In the genomic region with DNA sequence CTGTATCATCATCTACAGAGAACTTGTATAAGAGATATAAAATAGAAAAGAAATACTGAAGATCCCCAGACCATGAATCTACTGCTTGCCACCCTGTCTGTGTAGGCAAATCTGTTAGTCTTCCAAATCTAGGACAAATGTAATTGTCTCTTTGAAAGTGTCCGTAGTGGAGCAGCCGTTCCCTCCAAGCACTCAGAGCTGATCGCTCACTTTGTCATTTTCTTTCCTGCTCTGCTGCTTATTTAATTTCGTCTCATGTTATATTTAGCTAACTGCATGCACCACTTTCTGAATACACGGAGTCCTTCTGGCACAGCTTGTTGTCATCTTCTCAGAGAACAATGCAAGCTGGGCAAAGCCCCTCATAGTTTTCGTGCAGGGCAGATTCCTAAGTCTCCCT, we compare ENCODE assay signal across 19 mouse cellular contexts.
DNase-seq lines count a peak whose midpoint lies in the region; ATAC-seq and TF ChIP-seq lines count a peak whose summit lies in the region.
"Had no signal": no experiment of that assay in that cellular context is flagged by ENCODE, and none has a peak within 500 bp of the region (broad histone marks: within the 10 kb centered on the region; RNA-seq: fewer than 3 reads in every experiment).

No protein-coding gene starts in this region.

- H3K27me3 ChIP-seq in heart, embryonic 15.5 days, result no peaks in the 10 kb centered on the region
- no peaks in the 10 kb centered on the region for H3K27me3 ChIP-seq in midbrain, postnatal 0 days (ENCODE audit: insufficient read depth, low read length)
- no peaks in the 10 kb centered on the region for H3K27me3 ChIP-seq in midbrain, embryonic 11.5 days (ENCODE audit: control insufficient read depth, insufficient read depth, low read length)
- H3K27me3 ChIP-seq: liver, embryonic 12.5 days; midbrain, embryonic 12.5 days; stomach, embryonic 15.5 days had no signal

- no peaks in the 10 kb centered on the region for H3K36me3 ChIP-seq in heart, embryonic 15.5 days
- no peaks in the 10 kb centered on the region for H3K36me3 ChIP-seq in midbrain, postnatal 0 days (ENCODE audit: insufficient read depth, low read length)
- H3K36me3 ChIP-seq in midbrain, embryonic 11.5 days (ENCODE audit: control insufficient read depth, insufficient read depth, low read length), result no peaks in the 10 kb centered on the region
- H3K36me3 ChIP-seq: liver, embryonic 12.5 days; midbrain, embryonic 12.5 days; stomach, embryonic 15.5 days had no signal

- no peak overlapping the region for H3K4me3 ChIP-seq in heart, embryonic 15.5 days
- H3K4me3 ChIP-seq in midbrain, postnatal 0 days (ENCODE audit: low read depth, low read length), result no peak overlapping the region
- H3K4me3 ChIP-seq in midbrain, embryonic 11.5 days (ENCODE audit: low read depth, low read length), result no peak overlapping the region
- H3K4me3 ChIP-seq: gastrocnemius, adult 2 months; liver, embryonic 12.5 days; midbrain, embryonic 12.5 days; stomach, embryonic 15.5 days had no signal

- intact Hi-C loops in heart, postnatal 10 days (cut with DNase I), result no loop called here

- peak overlapping the region; percentile 39 for H3K4me2 ChIP-seq in heart, embryonic 15.5 days
- no peak overlapping the region for H3K4me2 ChIP-seq in midbrain, postnatal 0 days (ENCODE audit: low read depth, low read length, poor library complexity, severe bottlenecking)
- no peak overlapping the region for H3K4me2 ChIP-seq in midbrain, embryonic 11.5 days
- H3K4me2 ChIP-seq: liver, embryonic 12.5 days; lung, embryonic 14.5 days; midbrain, embryonic 12.5 days; stomach, embryonic 15.5 days had no signal

- DNase-seq in cerebellum, adult 18-20 months, result peak; percentile 15 to 19
- DNase-seq in heart, postnatal 10 days, result no peak
- peak; percentile 5 for DNase-seq in midbrain, postnatal 0 days (ENCODE audit: low spot score)
- DNase-seq in midbrain, embryonic 11.5 days (ENCODE audit: low spot score, missing footprints), result no peak
- DNase-seq in telencephalon, adult 2 months (ENCODE audit: low read depth, low spot score), result peak; percentile 67
- DNase-seq in lung, postnatal 10 days, result no peak
- DNase-seq: adrenal gland, adult 2 months; cerebellum, adult 11 months; gastrocnemius, adult 2 months; heart, postnatal 14 days; kidney, adult 18-20 months; kidney, postnatal 10 days; lung, embryonic 14.5 days had no signal

- H3K9ac ChIP-seq in heart, embryonic 15.5 days, result no peak overlapping the region
- no peak overlapping the region for H3K9ac ChIP-seq in midbrain, postnatal 0 days (replicated peaks; ENCODE audit: low read length, poor library complexity, severe bottlenecking)
- no peak overlapping the region for H3K9ac ChIP-seq in midbrain, embryonic 11.5 days (ENCODE audit: low read length)
- H3K9ac ChIP-seq: liver, embryonic 12.5 days; lung, embryonic 14.5 days; midbrain, embryonic 12.5 days; stomach, embryonic 15.5 days had no signal

- TF ChIP-seq CTCF in midbrain, postnatal 0 days (IDR thresholded peaks at IDR 0.05), result no peak

- no peaks in the 10 kb centered on the region for H3K9me3 ChIP-seq in heart, embryonic 15.5 days (replicated peaks)
- no peaks in the 10 kb centered on the region for H3K9me3 ChIP-seq in midbrain, postnatal 0 days (ENCODE audit: low read length)
- no peaks in the 10 kb centered on the region for H3K9me3 ChIP-seq in midbrain, embryonic 11.5 days (ENCODE audit: control insufficient read depth, low read length)
- H3K9me3 ChIP-seq: liver, embryonic 12.5 days; midbrain, embryonic 12.5 days; stomach, embryonic 15.5 days had no signal

- no peaks in the 10 kb centered on the region for H3K4me1 ChIP-seq in heart, embryonic 15.5 days (replicated peaks)
- H3K4me1 ChIP-seq in midbrain, postnatal 0 days (ENCODE audit: insufficient read depth, low read length), result no peaks in the 10 kb centered on the region; the same call in 1 of the 2 replicates
- H3K4me1 ChIP-seq in midbrain, embryonic 11.5 days (ENCODE audit: control insufficient read depth, insufficient read depth, low read length), result no peaks in the 10 kb centered on the region
- H3K4me1 ChIP-seq: liver, embryonic 12.5 days; midbrain, embryonic 12.5 days; stomach, embryonic 15.5 days had no signal

- no peak overlapping the region for H3K27ac ChIP-seq in heart, embryonic 15.5 days
- H3K27ac ChIP-seq in midbrain, postnatal 0 days (ENCODE audit: low read depth, low read length), result no peak overlapping the region
- no peak overlapping the region for H3K27ac ChIP-seq in midbrain, embryonic 11.5 days (ENCODE audit: low read depth, low read length)
- H3K27ac ChIP-seq: gastrocnemius, adult 2 months; liver, embryonic 12.5 days; macrophage; midbrain, embryonic 12.5 days; stomach, embryonic 15.5 days had no signal

- ATAC-seq in cerebellum, adult (ENCODE audit: insufficient number of reproducible peaks, low FRiP score, low TSS enrichment), result no peak
- ATAC-seq in heart, embryonic 15.5 days (replicated peaks; ENCODE audit: insufficient number of reproducible peaks, insufficient read depth, low FRiP score, low read depth), result no peak
- ATAC-seq in midbrain, postnatal 0 days (ENCODE audit: low FRiP score), result no peak
- ATAC-seq in midbrain, embryonic 11.5 days (ENCODE audit: low FRiP score), result no peak
- ATAC-seq: liver, embryonic 12.5 days had no signal

- 53% methylated on average over 6 of the region's 6 CpGs for WGBS in heart, embryonic 15.5 days
- WGBS in midbrain, postnatal 0 days, result 38% methylated on average over 6 of the region's 6 CpGs
- WGBS in midbrain, embryonic 11.5 days, result 64% methylated on average over 6 of the region's 6 CpGs

Comparison
In these comparisons a context has a peak if more than half of its experiments do, and no peak if none do; other contexts are left out.
1. DNase-seq: peak in cerebellum, adult 18-20 months (2 of 2), midbrain, postnatal 0 days (single experiment) and telencephalon, adult 2 months (single experiment); none in heart, postnatal 10 days (0 of 2), midbrain, embryonic 11.5 days (single experiment) and lung, postnatal 10 days (single experiment).